Mouse (Mus musculus) liver, adult 2 months (tissue): ENCODE data around the gene Zfp324.

Experiments
- CTCF ChIP-seq: fragments of 200-500 bp; IDR thresholded peaks from 2 replicates; pipeline ENCODE4 v1.5.1; 2011; ENCODE audit warnings: low read depth, low read length, control low read depth
- POLR2A ChIP-seq: fragments of 200-500 bp; IDR thresholded peaks from 2 replicates; pipeline ENCODE4 v1.6.1; 2011; ENCODE audit warnings: low read length, control low read depth; ENCODE audit not compliant: insufficient read depth; ENCODE audit errors: extremely low read depth

DNA sequence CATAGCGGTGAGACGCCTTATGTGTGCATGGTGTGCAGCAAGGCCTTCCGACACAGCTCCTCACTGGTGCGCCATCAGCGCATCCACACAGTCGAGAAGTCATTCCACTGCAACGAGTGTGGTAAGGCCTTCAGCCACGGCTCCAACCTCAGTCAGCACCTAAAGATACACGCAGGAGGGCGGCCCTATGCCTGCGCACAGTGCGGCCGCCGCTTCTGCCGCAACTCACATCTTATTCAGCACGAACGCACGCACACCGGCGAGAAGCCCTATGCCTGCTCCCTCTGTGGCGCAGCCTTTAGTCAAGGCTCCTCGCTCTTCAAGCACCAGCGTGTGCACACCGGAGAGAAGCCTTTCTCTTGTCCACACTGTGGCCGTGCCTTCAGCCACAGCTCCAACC, 5.3 kb downstream of the Zfp324 start:
- TF ChIP-seq POLR2A (no peak), CTCF (no peak)
